ENCODE assay signal across 22 mouse cellular contexts in the genomic region with DNA sequence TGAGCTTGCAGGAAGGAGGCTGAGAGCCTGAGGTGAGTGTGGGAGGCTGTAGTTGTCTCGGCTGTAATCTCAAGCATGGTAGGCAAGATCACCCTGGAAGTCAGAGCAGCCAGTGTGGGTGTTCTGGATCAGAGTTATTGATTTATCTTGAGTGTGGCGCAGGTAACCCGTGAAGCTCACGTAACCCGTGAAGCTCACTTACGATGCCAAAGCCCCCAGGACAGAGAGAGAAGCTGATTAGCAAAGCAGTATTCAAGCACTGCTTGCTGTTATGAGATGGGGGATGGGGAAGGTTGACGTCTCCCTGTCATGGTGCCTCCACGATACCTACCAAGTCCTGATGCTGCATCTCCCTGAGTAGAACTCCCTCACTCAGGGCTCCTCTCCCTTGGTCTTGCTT. TPM values are rescaled to one million over a fixed set of nuclear protein-coding genes. Genes with fewer than 3 reads are reported as not detected.
A peak's percentile ranks its signal among the peaks of the same experiment; 100 is the strongest.
DNase-seq lines count a peak whose midpoint lies in the region; ATAC-seq and TF ChIP-seq lines count a peak whose summit lies in the region.
"Had no signal": no experiment of that assay in that cellular context is flagged by ENCODE, and none has a peak within 500 bp of the region (broad histone marks: within the 10 kb centered on the region; RNA-seq: fewer than 3 reads in every experiment).

No protein-coding gene starts in this region.

- H3K4me2 ChIP-seq in midbrain, embryonic 11.5 days = no peak overlapping the region
- no peak overlapping the region for H3K4me2 ChIP-seq in midbrain, embryonic 15.5 days
- H3K4me2 ChIP-seq: embryonic facial prominence, embryonic 12.5 days; forebrain, embryonic 13.5 days had no signal

- H3K36me3 ChIP-seq in midbrain, embryonic 11.5 days (ENCODE audit: control insufficient read depth, insufficient read depth, low read length) = no peaks in the 10 kb centered on the region
- H3K36me3 ChIP-seq in midbrain, embryonic 15.5 days (replicated peaks) = no peaks in the 10 kb centered on the region
- H3K36me3 ChIP-seq: embryonic facial prominence, embryonic 10.5 days; embryonic facial prominence, embryonic 12.5 days; forebrain, embryonic 10.5 days had no signal

- H3K27me3 ChIP-seq in midbrain, embryonic 11.5 days (ENCODE audit: control insufficient read depth, insufficient read depth, low read length) = no peaks in the 10 kb centered on the region
- no peaks in the 10 kb centered on the region; the same call in 1 of the 2 replicates for H3K27me3 ChIP-seq in midbrain, embryonic 15.5 days (replicated peaks)
- H3K27me3 ChIP-seq: forebrain, embryonic 13.5 days had no signal

- 95% methylated on average over 8 of the region's 8 CpGs for WGBS in midbrain, embryonic 11.5 days
- WGBS in midbrain, embryonic 15.5 days = 84% methylated on average over 8 of the region's 8 CpGs

- H3K4me1 ChIP-seq in midbrain, embryonic 11.5 days (ENCODE audit: control insufficient read depth, insufficient read depth, low read length) = peaks cover 13% of the 10 kb centered on the region
- H3K4me1 ChIP-seq in midbrain, embryonic 15.5 days = no peaks in the 10 kb centered on the region
- H3K4me1 ChIP-seq: embryonic facial prominence, embryonic 12.5 days had no signal

- H3K4me3 ChIP-seq in layer of hippocampus, adult 2 months = no peak overlapping the region
- H3K4me3 ChIP-seq in midbrain, embryonic 11.5 days (ENCODE audit: low read depth, low read length) = no peak overlapping the region
- no peak overlapping the region for H3K4me3 ChIP-seq in midbrain, embryonic 15.5 days
- H3K4me3 ChIP-seq: embryonic facial prominence, embryonic 10.5 days; embryonic facial prominence, embryonic 12.5 days; forebrain, embryonic 10.5 days; forebrain, embryonic 13.5 days had no signal

- no peak for ATAC-seq in midbrain, embryonic 11.5 days (ENCODE audit: low FRiP score)
- ATAC-seq in midbrain, embryonic 15.5 days (replicated peaks) = no peak
- ATAC-seq: forebrain, embryonic 13.5 days; forebrain, embryonic 16.5 days had no signal

- no peak for DNase-seq in layer of hippocampus, adult 2 months (ENCODE audit: low spot score in 2 of 2)
- no peak for DNase-seq in layer of hippocampus, adult 9-10 months (ENCODE audit: low spot score)
- peak; percentile 71 for DNase-seq in midbrain, embryonic 11.5 days (ENCODE audit: low spot score, missing footprints)
- DNase-seq in fat pad, adult 2 months (ENCODE audit: extremely low read depth, low read depth, low spot score) = peak; percentile 95
- DNase-seq in urinary bladder, postnatal 14 days (ENCODE audit: low spot score) = no peak
- DNase-seq: adrenal gland, adult 2 months; adrenal gland, postnatal 10 days; adrenal gland, postnatal 25 days; cerebellum, adult 11-12 months; cerebellum, adult 2 months; cerebellum, adult 9-10 months; cerebellum, postnatal 10 days; cerebellum, postnatal 25 days had no signal

- H3K9ac ChIP-seq in midbrain, embryonic 11.5 days (ENCODE audit: low read length) = no peak overlapping the region
- no peak overlapping the region for H3K9ac ChIP-seq in midbrain, embryonic 15.5 days
- H3K9ac ChIP-seq: embryonic facial prominence, embryonic 12.5 days; forebrain, embryonic 13.5 days had no signal

- H3K27ac ChIP-seq in layer of hippocampus, adult 2 months = peak overlapping the region; percentile 43; the same call in 1 of the 2 replicates
- H3K27ac ChIP-seq in midbrain, embryonic 11.5 days (ENCODE audit: low read depth, low read length) = no peak overlapping the region
- no peak overlapping the region for H3K27ac ChIP-seq in midbrain, embryonic 15.5 days
- H3K27ac ChIP-seq: embryonic facial prominence, embryonic 10.5 days; embryonic facial prominence, embryonic 12.5 days; forebrain, embryonic 10.5 days; forebrain, embryonic 13.5 days had no signal

- H3K9me3 ChIP-seq in midbrain, embryonic 11.5 days (ENCODE audit: control insufficient read depth, low read length) = no peaks in the 10 kb centered on the region
- no peaks in the 10 kb centered on the region for H3K9me3 ChIP-seq in midbrain, embryonic 15.5 days
- H3K9me3 ChIP-seq: embryonic facial prominence, embryonic 10.5 days; embryonic facial prominence, embryonic 12.5 days; forebrain, embryonic 10.5 days; forebrain, embryonic 13.5 days had no signal

- no peak for TF ChIP-seq CTCF in layer of hippocampus, adult 2 months (conservative IDR thresholded peaks at IDR 0.05)

RNA-seq across cellular contexts. Expression of a gene that starts 9.1 kb away (rescaled TPM):
- 10 to 100 TPM; 22.9 to 25.3 TPM for total RNA-seq in layer of hippocampus, adult 2 months (2021)
- 18.3 and 20.8 TPM in 2 replicates for polyA plus RNA-seq in midbrain, embryonic 11.5 days (2014; fragmentation: Nextera tagmentation; extraction: Ambion mirVana)
- polyA plus RNA-seq in midbrain, embryonic 15.5 days (2015; fragmentation: Nextera tagmentation; extraction: Ambion mirVana) = 38.3 and 39.4 TPM in 2 replicates

RNA-seq across cellular contexts. Expression of a gene that starts 20.1 kb away (rescaled TPM):
- not detected for total RNA-seq in layer of hippocampus, adult 2 months (2021)
- 4.4 and 4.5 TPM in 2 replicates for polyA plus RNA-seq in midbrain, embryonic 11.5 days (2014; fragmentation: Nextera tagmentation; extraction: Ambion mirVana)
- 0.70 and 1.2 TPM in 2 replicates for polyA plus RNA-seq in midbrain, embryonic 15.5 days (2015; fragmentation: Nextera tagmentation; extraction: Ambion mirVana)
- total RNA-seq: adrenal gland, adult 2 months; adrenal gland, postnatal 25 days; adrenal gland, postnatal 4 days had no signal
- polyA plus RNA-seq: adrenal gland, adult 2 months; C2C12; cerebellum, adult 2 months; embryonic facial prominence, embryonic 14.5 days had no signal

RNA-seq across cellular contexts. Expression of a gene that starts 43.4 kb away (rescaled TPM):
- 10 to 100 TPM; 91.2 to 95.6 TPM for total RNA-seq in layer of hippocampus, adult 2 months (2021)
- 145 and 152 TPM in 2 replicates for polyA plus RNA-seq in midbrain, embryonic 11.5 days (2014; fragmentation: Nextera tagmentation; extraction: Ambion mirVana)
- 78.6 and 85.1 TPM in 2 replicates for polyA plus RNA-seq in midbrain, embryonic 15.5 days (2015; fragmentation: Nextera tagmentation; extraction: Ambion mirVana)

Comparison
In these comparisons a context has a peak if more than half of its experiments do, and no peak if none do; other contexts are left out.
1. DNase-seq: peak in midbrain, embryonic 11.5 days (single experiment) and fat pad, adult 2 months (single experiment); none in layer of hippocampus, adult 2 months (0 of 2), layer of hippocampus, adult 9-10 months (single experiment) and urinary bladder, postnatal 14 days (single experiment).